ENCODE assay signal across 8 mouse cellular contexts in the genomic region with DNA sequence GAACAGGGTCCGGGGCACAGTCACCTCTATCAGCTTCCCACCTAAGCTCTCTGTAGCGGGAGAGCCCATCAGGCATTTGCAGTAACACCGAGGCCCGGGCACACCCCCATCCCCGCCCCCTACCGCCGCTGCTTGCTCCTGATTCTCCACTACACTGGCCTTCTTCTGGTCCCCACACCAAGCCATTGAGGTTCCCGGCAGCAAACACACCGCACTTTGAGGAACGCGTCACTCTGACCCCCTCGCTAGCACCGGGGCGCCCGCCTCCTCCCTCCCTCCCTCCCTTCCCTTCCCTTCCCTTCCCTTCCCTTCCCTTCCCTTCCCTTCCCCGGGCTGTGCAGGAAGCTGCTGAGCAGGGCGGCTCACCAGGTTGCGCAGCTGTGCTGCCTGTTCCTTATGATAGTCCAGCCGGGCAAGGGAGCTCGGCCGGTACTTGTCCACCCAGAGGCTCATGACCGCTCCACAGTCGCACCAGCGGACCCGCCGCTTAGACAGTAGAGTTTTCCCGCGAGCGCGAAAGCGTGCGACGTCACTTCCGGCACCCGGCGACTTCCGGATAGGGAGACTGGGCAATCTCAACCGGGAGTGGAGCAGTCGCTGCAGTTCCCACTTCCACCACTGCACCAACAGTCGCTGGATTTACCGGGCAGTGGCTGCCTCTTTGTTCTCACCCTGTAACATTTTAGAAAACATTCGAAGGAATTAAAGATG. TPM values are rescaled to one million over a fixed set of nuclear protein-coding genes. Genes with fewer than 3 reads are reported as not detected.
DNase-seq lines count a peak whose midpoint lies in the region; ATAC-seq lines count a peak whose summit lies in the region.

A gene (minus strand): TSS at position 543 of the 711 bp plus-strand sequence.

- DNase-seq in adipocyte (ENCODE audit: low spot score): peak; percentile 98
- DNase-seq in embryo, embryonic 10 days (ENCODE audit: low spot score): peak; percentile 98
- peak; percentile 97 for DNase-seq in gastrocnemius, postnatal 10 days
- peak; percentile 97 for DNase-seq in induced T-regulatory cell, adult 2 months (ENCODE audit: low read depth)
- DNase-seq in left cerebral cortex, adult 9 months (ENCODE audit: low spot score in 2 of 2): peak; percentile 59 to 96
- peak; percentile 97 for DNase-seq in right cerebral cortex, postnatal 14 days
- DNase-seq in urinary bladder, postnatal 36 days (ENCODE audit: low spot score in 2 of 2): peak; percentile 95 to 96

- peak; percentile 97 for ATAC-seq in megakaryocyte progenitor cell, adult 5-6 weeks (replicated peaks; ENCODE audit: poor library complexity)

RNA-seq across cellular contexts. Expression of the gene that starts here (rescaled TPM):
- total RNA-seq in gastrocnemius, postnatal 10 days (2021): 10 to 100 TPM in 1 of 2 experiments, 1 to 10 TPM in 1; 9.2 to 13.4 TPM
- total RNA-seq in megakaryocyte progenitor cell, adult 5-6 weeks (2015): 95.4 and 104 TPM in 2 replicates
- 50.3 and 55.6 TPM in 2 replicates for total RNA-seq in megakaryocyte progenitor cell, adult 5-6 weeks (2017)

Comparison
In these comparisons a context has a peak if more than half of its experiments do, and no peak if none do; other contexts are left out.
1. Peak in every context shown above with its lines: DNase-seq and ATAC-seq.